18 mouse cellular contexts compared by ENCODE assay signal in genomic region chr16:34997576-34997975, GRCm38 (mm10). TPM values are rescaled to one million over a fixed set of nuclear protein-coding genes. Genes with fewer than 3 reads are reported as not detected.
DNase-seq lines count a peak whose midpoint lies in the region; ATAC-seq and TF ChIP-seq lines count a peak whose summit lies in the region.
"Had no signal": no experiment of that assay in that cellular context is flagged by ENCODE, and none has a peak within 500 bp of the region (broad histone marks: within the 10 kb centered on the region; RNA-seq: fewer than 3 reads in every experiment).

No protein-coding gene starts in this region.

- TF ChIP-seq EP300 in stomach, postnatal 0 days (optimal IDR thresholded peaks at IDR 0.05): no peak

- intact Hi-C loops in heart, postnatal 25 days (cut with DNase I): no loop called here

- DNase-seq in adrenal gland, postnatal 14 days: peak; percentile 39
- no peak for DNase-seq in adrenal gland, adult 18-20 months (ENCODE audit: low spot score in 2 of 2)
- no peak for DNase-seq in lung, postnatal 10 days
- peak; percentile 33 for DNase-seq in heart, postnatal 25 days (ENCODE audit: low spot score)
- DNase-seq in stomach, postnatal 0 days (ENCODE audit: low spot score): no peak
- DNase-seq in left cerebral cortex, adult 8-10 months (ENCODE audit: low spot score in 2 of 2): no peak
- DNase-seq in spleen, postnatal 36 days (ENCODE audit: low spot score in 2 of 2): no peak
- DNase-seq: cerebellum, adult 11-12 months; gastrocnemius, postnatal 14 days; layer of hippocampus, postnatal 36 days; right cerebral cortex, postnatal 4 days had no signal

- TF ChIP-seq CTCF in stomach, postnatal 0 days (IDR thresholded peaks at IDR 0.05; ENCODE audit: low read depth): no peak

- no peak overlapping the region for H3K4me3 ChIP-seq in lung, embryonic 15.5 days
- H3K4me3 ChIP-seq in stomach, postnatal 0 days (ENCODE audit: low read depth, low read length): peak overlapping the region; percentile 46
- H3K4me3 ChIP-seq: embryonic facial prominence, embryonic 13.5 days; heart, embryonic 15.5 days; limb, embryonic 10.5 days; liver, embryonic 12.5 days; midbrain, embryonic 13.5 days had no signal

- peak overlapping the region; percentile 44; the same call in 1 of the 2 replicates for H3K27ac ChIP-seq in lung, embryonic 15.5 days
- peak overlapping the region; percentile 56 for H3K27ac ChIP-seq in stomach, postnatal 0 days (replicated peaks)
- H3K27ac ChIP-seq: embryonic facial prominence, embryonic 13.5 days; heart, embryonic 15.5 days; limb, embryonic 10.5 days; liver, embryonic 12.5 days; midbrain, embryonic 13.5 days had no signal

- H3K27me3 ChIP-seq in lung, embryonic 15.5 days: no peaks in the 10 kb centered on the region
- H3K27me3 ChIP-seq in stomach, postnatal 0 days (ENCODE audit: control insufficient read depth, insufficient read depth, low read length): no peaks in the 10 kb centered on the region
- H3K27me3 ChIP-seq: embryonic facial prominence, embryonic 13.5 days; heart, embryonic 15.5 days had no signal

- no peaks in the 10 kb centered on the region for H3K9me3 ChIP-seq in lung, embryonic 15.5 days
- H3K9me3 ChIP-seq in stomach, postnatal 0 days (ENCODE audit: control insufficient read depth, low read length): no peaks in the 10 kb centered on the region
- H3K9me3 ChIP-seq: embryonic facial prominence, embryonic 13.5 days; heart, embryonic 15.5 days; limb, embryonic 10.5 days; liver, embryonic 12.5 days; midbrain, embryonic 13.5 days had no signal

- peaks cover 23% of the 10 kb centered on the region for H3K36me3 ChIP-seq in lung, embryonic 15.5 days
- H3K36me3 ChIP-seq in stomach, postnatal 0 days (ENCODE audit: control insufficient read depth, insufficient read depth, low read length): no peaks in the 10 kb centered on the region
- H3K36me3 ChIP-seq: embryonic facial prominence, embryonic 13.5 days; heart, embryonic 15.5 days; limb, embryonic 10.5 days; liver, embryonic 12.5 days; midbrain, embryonic 13.5 days had no signal

- ATAC-seq in lung, embryonic 15.5 days (ENCODE audit: borderline replicate concordance, extremely low read depth, low FRiP score, low TSS enrichment): no peak
- ATAC-seq in stomach, postnatal 0 days (ENCODE audit: low FRiP score, low TSS enrichment): no peak
- ATAC-seq: hindbrain, embryonic 16.5 days; liver, embryonic 12.5 days; midbrain, embryonic 13.5 days had no signal

- H3K9ac ChIP-seq in lung, embryonic 15.5 days: no peak overlapping the region
- peak overlapping the region; percentile 61 for H3K9ac ChIP-seq in stomach, postnatal 0 days (ENCODE audit: low read length)
- H3K9ac ChIP-seq: embryonic facial prominence, embryonic 13.5 days; heart, embryonic 15.5 days; liver, embryonic 12.5 days; midbrain, embryonic 13.5 days had no signal

- peaks cover 45% of the 10 kb centered on the region for H3K4me1 ChIP-seq in lung, embryonic 15.5 days
- 0 out of 2 replicates have a peak, but pooled peaks cover 3% of the 10 kb centered on the region for H3K4me1 ChIP-seq in stomach, postnatal 0 days (replicated peaks; ENCODE audit: control insufficient read depth, insufficient read depth)
- H3K4me1 ChIP-seq: liver, embryonic 12.5 days had no signal

- 56% methylated on average over 10 of the region's 10 CpGs for WGBS in lung, embryonic 15.5 days
- WGBS in stomach, postnatal 0 days: 41% methylated on average over 10 of the region's 10 CpGs

- H3K4me2 ChIP-seq in lung, embryonic 15.5 days: 0 out of 2 replicates have a peak overlapping the region, but pooled peaks have one; percentile 6
- H3K4me2 ChIP-seq in stomach, postnatal 0 days (replicated peaks; ENCODE audit: low read depth): peak overlapping the region; percentile 48
- H3K4me2 ChIP-seq: embryonic facial prominence, embryonic 13.5 days; heart, embryonic 15.5 days; liver, embryonic 12.5 days; midbrain, embryonic 13.5 days had no signal

RNA-seq across cellular contexts. Expression of gene Hacd2, which starts 24.7 kb away (rescaled TPM):
- 39.1 and 50.5 TPM in 2 replicates for total RNA-seq in adrenal gland, postnatal 14 days (2021)
- total RNA-seq in adrenal gland, adult 18-20 months (2021): 10 to 100 TPM; 63.6 to 64.9 TPM
- 89.1 and 98.1 TPM in 2 replicates for polyA plus RNA-seq in lung, embryonic 15.5 days (2015; fragmentation: Nextera tagmentation; extraction: Ambion mirVana)
- total RNA-seq in heart, postnatal 25 days (2021): 10 to 100 TPM in 1 of 2 experiments, 1 to 10 TPM in 1; 7.4 to 11.5 TPM
- 99.6 and 107 TPM in 2 replicates for polyA plus RNA-seq in stomach, postnatal 0 days (2015; fragmentation: Nextera tagmentation; extraction: Ambion mirVana)
- total RNA-seq in left cerebral cortex, adult 8-10 months (2022): 10 to 100 TPM; 26.1 to 37.7 (median 30.3) TPM

Comparison
In these comparisons a context has a peak if more than half of its experiments do, and no peak if none do; other contexts are left out.
1. DNase-seq: peak in adrenal gland, postnatal 14 days (single experiment) and heart, postnatal 25 days (single experiment); none in adrenal gland, adult 18-20 months (0 of 2), lung, postnatal 10 days (single experiment), stomach, postnatal 0 days (single experiment), left cerebral cortex, adult 8-10 months (0 of 2) and spleen, postnatal 36 days (0 of 2).